Mouse (Mus musculus): ENCODE data around the gene Ssna1.
A peak's percentile ranks its signal among the peaks of the same experiment; 100 is the strongest.

Gene Ssna1

DNA sequence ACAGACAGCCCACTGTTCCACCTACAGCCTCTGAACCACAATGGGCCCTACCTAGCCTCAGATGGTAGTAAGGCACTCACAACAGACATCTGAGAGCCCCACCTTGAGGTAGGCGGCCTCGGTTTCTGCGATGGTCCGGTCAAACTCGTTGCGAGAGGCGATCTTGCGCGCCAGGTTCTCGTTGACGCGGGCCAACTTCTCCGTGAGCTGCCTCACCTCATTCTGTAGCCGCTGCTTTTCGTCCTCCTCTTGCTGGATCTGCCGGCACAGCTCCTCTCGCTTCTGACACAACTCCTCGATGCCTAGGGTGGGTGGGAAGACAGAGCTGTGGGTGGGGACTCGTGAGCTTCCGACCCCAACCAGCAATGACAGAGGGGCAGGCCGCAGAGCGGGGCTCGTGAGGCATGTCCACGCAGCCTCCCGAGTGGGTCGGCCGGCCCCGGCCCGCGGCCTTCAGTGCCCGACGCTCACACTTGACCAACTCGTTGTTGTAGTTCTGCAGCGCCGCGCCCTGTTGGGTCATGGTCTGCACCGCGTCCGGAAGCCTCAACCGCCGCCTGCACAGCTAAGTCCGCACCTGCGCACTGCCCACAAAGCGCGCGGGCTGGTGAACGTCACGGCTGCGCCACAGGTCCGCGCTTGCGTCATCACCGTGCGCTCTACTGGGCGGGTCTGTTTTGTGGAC lies at the start of gene Ssna1, which contains the start of gene Anapc2:
Ssna1 (minus strand) TSS at position 612 of the 685 bp plus-strand sequence.
Anapc2 (plus strand) TSS at position 652 of the 685 bp plus-strand sequence.
- peak; percentile 97 for DNase-seq (ENCODE audit: low read depth, low spot score)

DNA sequence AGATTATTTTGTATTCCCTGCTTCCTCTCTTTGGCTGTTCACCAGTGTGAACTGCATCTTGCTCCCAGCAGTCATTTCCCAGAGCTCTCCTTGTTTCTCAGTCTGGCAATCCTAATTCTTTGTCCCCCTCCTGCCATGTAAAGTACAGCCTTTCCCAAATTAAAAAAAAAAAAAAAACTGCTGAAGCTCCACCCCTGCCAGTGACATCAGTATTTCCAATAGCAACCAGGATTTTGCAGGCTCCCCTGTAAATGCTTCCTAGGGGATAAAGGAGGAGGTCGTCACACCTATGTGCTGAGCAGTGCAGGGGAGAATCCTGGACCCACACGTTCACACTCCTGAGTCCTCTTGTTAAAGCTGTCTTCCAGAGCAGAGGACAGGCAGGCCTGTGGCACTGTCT lies 47.8 kb upstream of the Ssna1 start:
- no peak for DNase-seq (ENCODE audit: low read depth, low spot score)

DNA sequence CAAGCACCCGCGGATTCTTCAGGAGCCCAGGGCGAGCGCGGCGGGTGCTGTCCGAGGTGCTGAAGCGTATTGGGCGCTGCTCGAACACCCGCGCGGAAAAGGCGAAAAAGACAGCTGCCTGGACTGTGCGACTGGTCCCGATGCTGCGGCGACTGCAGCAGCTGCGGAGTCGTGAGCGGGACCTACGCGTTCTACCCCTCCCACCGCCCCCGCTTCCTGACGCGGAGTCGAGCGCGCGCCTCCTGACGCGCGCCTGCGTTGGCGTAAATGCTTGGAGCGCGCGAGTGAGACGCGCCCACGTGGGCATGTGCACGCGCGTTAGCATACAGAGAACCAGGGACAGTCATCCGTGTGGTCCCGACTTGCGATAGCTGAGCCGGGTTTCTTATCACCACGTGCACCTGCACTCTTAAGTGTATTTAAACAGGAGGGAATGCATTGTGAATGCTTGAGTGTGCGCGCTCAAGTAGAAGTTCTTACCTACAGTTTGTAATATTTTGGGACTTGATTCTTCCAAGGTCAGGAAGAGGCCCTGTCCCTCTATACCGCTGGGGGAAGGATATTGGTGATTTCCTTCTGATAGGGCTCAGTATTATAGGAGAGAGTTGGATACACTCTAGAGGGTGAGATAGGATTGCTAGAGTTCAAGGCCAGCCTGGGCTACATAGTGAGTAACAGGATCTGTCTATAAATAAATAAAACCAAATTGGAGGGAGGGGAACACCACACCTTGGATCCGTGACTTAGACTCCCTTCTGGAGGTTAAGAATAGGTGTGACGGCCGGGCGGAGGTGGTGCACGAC lies 46.9 kb upstream of the Ssna1 start, which contains the start of gene Grin1:
Grin1 (minus strand) TSS at position 217 of the 803 bp plus-strand sequence.
- DNase-seq (ENCODE audit: low read depth, low spot score): peak; percentile 84

GRCm38 (mm10) chr2:25318119-25318966 lies 46.1 kb upstream of the Ssna1 start:
- no peak for DNase-seq (ENCODE audit: low read depth, low spot score)

DNA sequence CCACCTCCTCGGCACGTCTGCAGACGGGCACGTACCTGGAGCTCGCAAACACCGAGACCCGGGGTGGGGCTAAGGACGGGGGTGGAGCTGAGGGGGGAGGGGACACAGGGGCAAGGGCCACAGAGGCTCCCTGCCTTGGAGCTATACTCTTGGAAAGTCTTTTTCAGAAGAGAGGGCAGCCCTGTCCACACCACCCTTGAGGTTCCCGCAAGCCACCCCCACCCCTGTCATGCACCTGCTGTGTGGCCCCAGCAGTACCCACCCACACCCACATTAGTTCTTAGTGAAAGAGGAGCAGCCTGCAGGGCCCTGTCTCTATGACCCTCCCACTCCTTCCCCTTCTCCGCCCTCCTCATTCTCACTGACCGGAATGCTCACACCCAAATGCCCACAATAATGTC lies 39.3 kb upstream of the Ssna1 start:
- DNase-seq (ENCODE audit: low read depth, low spot score): no peak

GRCm38 (mm10) chr2:25310969-25311368 lies 38.7 kb upstream of the Ssna1 start:
- no peak for DNase-seq (ENCODE audit: low read depth, low spot score)

DNA sequence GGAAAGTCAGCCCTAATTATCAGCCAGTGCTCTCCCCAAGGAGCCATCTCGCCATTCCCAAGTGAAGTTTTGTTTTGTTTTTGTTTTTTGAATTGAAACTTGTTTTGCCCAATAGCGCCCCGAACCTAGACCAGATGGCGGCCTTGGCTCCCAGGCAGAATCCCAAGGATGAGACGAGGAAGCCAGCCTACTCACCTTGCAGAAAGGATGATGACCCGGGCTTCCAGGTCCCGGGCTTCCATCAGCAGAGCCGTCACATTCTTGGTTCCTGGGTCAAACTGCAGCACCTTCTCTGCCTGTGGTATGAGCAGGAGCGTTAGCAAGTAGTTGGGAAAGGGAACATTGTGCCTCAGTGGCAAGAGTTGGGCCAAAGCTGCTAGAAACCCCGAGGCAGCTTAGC lies 37.9 kb upstream of the Ssna1 start:
- DNase-seq (ENCODE audit: low read depth, low spot score): no peak

DNA sequence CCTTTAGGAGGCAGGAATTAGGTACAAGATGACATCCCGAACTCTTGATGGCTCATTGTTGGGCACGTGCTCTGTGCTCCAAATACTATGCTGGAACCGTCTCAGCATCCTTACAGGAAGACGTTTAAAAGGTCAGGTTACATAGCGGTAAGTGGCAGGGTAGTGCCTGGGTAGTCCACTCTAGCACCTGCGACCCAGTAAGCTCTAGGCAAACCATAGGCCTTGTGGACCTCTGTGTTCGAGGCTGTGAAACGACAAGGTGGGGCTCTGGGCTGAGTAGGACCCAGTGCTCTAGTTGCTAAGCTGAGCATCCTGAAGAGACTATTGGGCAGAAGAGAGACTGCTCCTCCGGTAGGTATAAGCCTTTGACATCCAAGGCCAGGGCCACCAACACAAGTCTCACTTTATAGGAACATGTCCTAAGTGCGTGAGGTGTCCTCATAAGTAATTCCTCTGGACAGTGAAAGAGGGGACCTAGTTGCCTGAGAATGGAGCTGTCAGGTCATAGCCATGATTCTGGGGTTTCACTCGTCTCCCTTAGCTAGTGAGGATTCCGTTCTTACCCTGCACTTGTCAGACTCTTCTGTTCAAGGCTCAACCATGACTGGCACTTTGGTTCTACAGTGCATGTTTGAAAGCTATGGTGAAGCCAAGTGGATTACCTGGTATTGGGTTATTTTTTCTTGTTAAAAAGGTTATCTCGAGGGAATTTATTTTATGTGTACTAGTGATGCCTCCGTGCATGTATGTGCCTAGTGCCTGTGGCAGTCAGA lies 33.5 kb upstream of the Ssna1 start:
- no peak for DNase-seq (ENCODE audit: low read depth, low spot score)

- DNase-seq (ENCODE audit: low read depth, low spot score): peak; percentile 54
These were observed 32.7 kb upstream of the Ssna1 start for GRCm38 (mm10) chr2:25304657-25305541.

- no peak for DNase-seq (ENCODE audit: low read depth, low spot score)
These were observed 31.9 kb upstream of the Ssna1 start for GRCm38 (mm10) chr2:25303931-25304656.

GRCm38 (mm10) chr2:25303452-25303851 lies 31.2 kb upstream of the Ssna1 start:
- DNase-seq (ENCODE audit: low read depth, low spot score): no peak

- no peak for DNase-seq (ENCODE audit: low read depth, low spot score)
These were observed 25.8 kb upstream of the Ssna1 start for GRCm38 (mm10) chr2:25298046-25298445.

DNA sequence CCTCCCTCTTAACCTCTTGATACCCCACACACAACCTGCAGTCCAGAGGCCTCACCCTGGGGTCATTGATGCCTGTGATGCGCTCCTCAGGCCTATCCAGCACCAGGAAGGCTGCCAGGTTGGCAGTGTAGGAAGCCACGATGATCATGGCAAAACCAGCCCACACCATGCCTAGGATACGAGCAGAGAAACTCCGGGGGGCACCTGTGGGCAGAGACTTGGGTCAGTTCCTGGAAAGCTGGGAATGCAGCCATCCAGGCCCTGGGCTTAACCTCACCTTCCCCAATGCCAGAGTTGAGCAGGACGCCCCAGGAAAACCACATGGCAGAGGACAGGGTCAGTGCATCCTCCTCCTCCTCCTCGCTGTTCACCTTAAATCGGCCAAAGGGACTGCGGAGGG lies 24.9 kb upstream of the Ssna1 start:
- no peak for DNase-seq (ENCODE audit: low read depth, low spot score)

- DNase-seq (ENCODE audit: low read depth, low spot score): no peak
These were observed 21.5 kb upstream of the Ssna1 start for GRCm38 (mm10) chr2:25293706-25294105.

- DNase-seq (ENCODE audit: low read depth, low spot score): peak; percentile 57
These were observed 20.6 kb upstream of the Ssna1 start for GRCm38 (mm10) chr2:25292856-25293255.

- DNase-seq (ENCODE audit: low read depth, low spot score): no peak
These were observed 19.9 kb upstream of the Ssna1 start for GRCm38 (mm10) chr2:25292054-25292544.

DNA sequence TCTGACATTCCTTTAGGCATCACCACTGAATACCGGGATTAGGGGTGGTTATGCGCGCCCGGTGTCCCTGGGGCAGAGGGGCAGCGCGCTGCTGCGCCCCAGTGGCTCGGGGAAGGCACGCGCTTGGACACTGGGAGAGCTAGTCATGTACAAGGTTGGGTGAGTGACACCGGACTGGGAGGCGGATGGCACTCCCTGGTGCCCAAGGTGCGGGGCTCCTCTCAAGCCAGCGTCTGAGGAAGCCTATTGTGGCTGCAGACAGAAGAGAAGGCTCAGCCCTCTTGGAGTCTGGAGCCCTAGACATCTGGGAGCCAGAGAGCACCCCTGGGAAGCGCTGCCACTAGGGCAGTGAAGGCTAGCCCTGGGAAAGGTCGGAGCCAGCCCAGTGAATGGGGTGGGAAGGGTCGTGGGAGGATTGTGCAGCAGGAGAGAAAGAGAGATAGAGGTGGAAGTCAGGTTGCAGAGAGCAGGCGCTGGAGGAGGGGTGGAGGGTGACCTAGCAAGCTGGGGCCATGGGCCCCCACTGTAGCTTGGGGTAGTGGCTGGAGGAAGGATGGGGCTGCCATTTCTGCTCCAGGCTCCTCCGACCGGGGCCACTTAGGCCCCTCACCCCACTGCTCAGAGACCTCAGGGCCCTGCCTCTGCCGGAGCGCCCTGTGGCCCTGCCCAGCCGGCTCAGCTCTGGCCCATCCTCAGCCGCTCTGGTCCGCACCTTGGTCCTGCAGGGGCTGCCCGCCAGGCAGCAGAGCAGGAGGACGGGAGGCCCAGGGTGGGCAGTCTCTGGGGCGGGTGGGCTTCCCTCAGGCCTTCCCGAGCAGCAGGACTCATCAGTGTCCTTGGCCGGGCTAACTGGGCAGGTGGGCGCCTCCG lies 19.2 kb upstream of the Ssna1 start:
- no peak for DNase-seq (ENCODE audit: low read depth, low spot score)

DNA sequence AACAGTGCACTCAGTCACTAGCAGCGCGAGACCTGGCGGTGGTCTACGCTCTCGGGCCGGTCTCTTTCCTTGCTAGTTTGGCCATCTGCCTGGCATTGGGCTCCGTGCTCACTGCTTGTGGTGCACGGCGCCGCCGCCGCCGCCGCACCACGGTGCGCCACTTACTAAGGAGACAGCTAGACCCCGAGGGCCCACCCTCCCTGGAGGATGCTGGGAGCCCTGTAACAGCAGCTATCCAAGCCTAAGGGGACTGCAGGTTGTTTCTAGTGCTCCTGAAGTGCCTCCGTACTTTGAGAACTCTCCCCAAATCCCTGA lies 18.5 kb upstream of the Ssna1 start:
- DNase-seq (ENCODE audit: low read depth, low spot score): no peak
